Mouse (Mus musculus): Measurements from ENCODE around the gene Wdr45. TPM values are rescaled to one million over a fixed set of nuclear protein-coding genes. Genes with fewer than 3 reads are reported as not detected.
A peak's percentile ranks its signal among the peaks of the same experiment; 100 is the strongest.

Gene Wdr45
- polyA plus RNA-seq, 1 experiment from 2014 or later = 222 TPM

DNA sequence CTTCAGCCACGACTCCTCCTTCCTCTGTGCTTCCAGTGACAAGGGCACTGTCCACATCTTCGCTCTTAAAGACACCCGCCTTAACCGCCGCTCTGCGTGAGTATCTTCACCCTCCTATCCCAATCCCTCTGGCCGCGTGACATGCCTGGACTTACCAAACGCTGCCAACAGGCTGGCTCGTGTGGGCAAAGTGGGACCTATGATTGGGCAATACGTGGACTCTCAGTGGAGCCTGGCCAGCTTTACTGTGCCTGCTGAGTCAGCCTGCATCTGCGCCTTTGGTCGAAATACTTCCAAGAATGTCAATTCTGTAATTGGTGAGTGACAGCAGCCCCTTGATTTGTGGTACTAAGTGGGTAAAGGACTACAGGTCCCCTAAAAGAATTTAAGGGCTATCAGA is 13.0 kb downstream of the Wdr45 start:
- no peaks in the 10 kb centered on the region for H3K36me3 ChIP-seq (ENCODE audit: insufficient read depth, low read length)
- no peak overlapping the region for H3K4me3 ChIP-seq (ENCODE audit: low read depth, low read length)
- WGBS = 73% methylated on average over 12 of the region's 13 CpGs
- DNase-seq (ENCODE audit: low spot score) = no peak
- H3K27ac ChIP-seq (ENCODE audit: low read length) = no peak overlapping the region
- TF ChIP-seq CTCF (IDR thresholded peaks at IDR 0.05) (no peak), EP300 (IDR thresholded peaks at IDR 0.05) (no peak)
- no peak overlapping the region for H3K9ac ChIP-seq (replicated peaks; ENCODE audit: low read depth)
- ATAC-seq = no peak
- no peaks in the 10 kb centered on the region for H3K4me1 ChIP-seq (ENCODE audit: insufficient read depth, low read depth, low read length)
- H3K9me3 ChIP-seq (ENCODE audit: low read length) = no peaks in the 10 kb centered on the region
- H3K27me3 ChIP-seq (replicated peaks; ENCODE audit: insufficient read depth, low read length) = no peaks in the 10 kb centered on the region
- no peak overlapping the region for H3K4me2 ChIP-seq (replicated peaks; ENCODE audit: low read depth, low read length)

GRCm38 (mm10) chrX:7728215-7728921 is 14.2 kb downstream of the Wdr45 start, which contains the start of gene Praf2:
Gene Praf2 (plus strand): TSS chrX:7728439.
- H3K4me1 ChIP-seq (ENCODE audit: insufficient read depth, low read depth, low read length) = no peaks in the 10 kb centered on the region
- peak within 1 kb of the TSS; percentile 47; the same call in 1 of the 2 replicates for H3K27ac ChIP-seq (ENCODE audit: low read length)
- no peaks in the 10 kb centered on the region for H3K9me3 ChIP-seq (ENCODE audit: low read length)
- ATAC-seq = peak; percentile 80
- no peaks in the 10 kb centered on the region for H3K27me3 ChIP-seq (replicated peaks; ENCODE audit: insufficient read depth, low read length)
- peak within 1 kb of the TSS; percentile 28 for H3K4me3 ChIP-seq (ENCODE audit: low read depth, low read length)
- H3K9ac ChIP-seq (replicated peaks; ENCODE audit: low read depth) = no peak within 1 kb of the TSS
- H3K4me2 ChIP-seq (replicated peaks; ENCODE audit: low read depth, low read length) = peak within 1 kb of the TSS; percentile 48
- H3K36me3 ChIP-seq (ENCODE audit: insufficient read depth, low read length) = no peaks in the 10 kb centered on the region
- TF ChIP-seq CTCF (IDR thresholded peaks at IDR 0.05) = 0 out of 2 replicates have a peak, but pooled peaks have one; percentile 7
- no peak for TF ChIP-seq EP300 (IDR thresholded peaks at IDR 0.05)
- DNase-seq (ENCODE audit: low spot score) = peak; percentile 93
- 24% methylated on average over 42 of the region's 42 CpGs for WGBS

- ATAC-seq (no peak), DNase-seq (ENCODE audit: low spot score) (no peak)
- TF ChIP-seq CTCF (IDR thresholded peaks at IDR 0.05) (no peak), EP300 (IDR thresholded peaks at IDR 0.05) (no peak)
Observed at GRCm38 (mm10) chrX:7728922-7729265, 14.8 kb downstream of the Wdr45 start.

DNA sequence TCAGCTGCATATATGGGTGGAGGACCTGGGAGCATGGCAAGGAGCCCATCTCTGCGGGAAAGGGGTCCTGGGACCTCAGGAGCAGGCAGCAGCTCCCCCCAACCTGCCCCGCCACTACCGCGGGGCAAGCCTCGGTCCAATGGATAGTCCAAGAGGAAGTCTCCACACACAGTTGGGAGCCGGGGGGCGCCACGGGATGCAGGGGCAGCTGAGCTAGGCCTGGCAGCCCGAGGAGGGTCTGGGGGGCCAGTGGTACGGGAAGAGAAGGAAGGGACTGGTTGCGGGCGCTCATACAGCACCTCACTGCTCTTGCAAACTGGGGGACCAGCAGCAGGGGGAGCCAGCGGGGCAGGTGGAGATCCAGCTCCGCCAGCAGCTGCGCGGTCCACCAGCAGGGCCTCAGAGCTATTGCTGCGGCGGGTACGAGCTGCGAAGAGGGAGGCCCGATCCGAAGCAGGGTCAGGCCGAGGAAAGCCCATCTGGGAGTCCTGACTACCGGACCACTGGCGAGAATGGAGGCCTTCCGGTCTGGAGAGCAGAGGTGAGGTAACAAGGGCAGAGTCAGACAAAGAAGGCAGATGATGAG is 19.5 kb downstream of the Wdr45 start:
- Histone ChIP-seq H3K4me2 (replicated peaks; ENCODE audit: low read depth, low read length) (no peak overlapping the region), H3K36me3 (ENCODE audit: insufficient read depth, low read length) (no peaks in the 10 kb centered on the region), H3K4me1 (ENCODE audit: insufficient read depth, low read depth, low read length) (no peaks in the 10 kb centered on the region), H3K27me3 (replicated peaks; ENCODE audit: insufficient read depth, low read length) (no peaks in the 10 kb centered on the region), H3K9me3 (ENCODE audit: low read length) (no peaks in the 10 kb centered on the region), H3K4me3 (ENCODE audit: low read depth, low read length) (no peak overlapping the region), H3K27ac (ENCODE audit: low read length) (no peak overlapping the region), H3K9ac (replicated peaks; ENCODE audit: low read depth) (no peak overlapping the region)
- TF ChIP-seq EP300 (IDR thresholded peaks at IDR 0.05) (no peak), CTCF (IDR thresholded peaks at IDR 0.05) (peak; percentile 72)
- ATAC-seq (peak; percentile 59), DNase-seq (ENCODE audit: low spot score) (peak; percentile 64)
- 26% methylated on average over 17 of the region's 26 CpGs for WGBS

More at GRCm38 (mm10) chrX:7728922-7729265, 14.8 kb downstream of the Wdr45 start:
- no peak overlapping the region for H3K9ac ChIP-seq (replicated peaks; ENCODE audit: low read depth)
- no peaks in the 10 kb centered on the region for H3K27me3 ChIP-seq (replicated peaks; ENCODE audit: insufficient read depth, low read length)
- no peaks in the 10 kb centered on the region for H3K9me3 ChIP-seq (ENCODE audit: low read length)
- no peaks in the 10 kb centered on the region for H3K4me1 ChIP-seq (ENCODE audit: insufficient read depth, low read depth, low read length)
- no peaks in the 10 kb centered on the region for H3K36me3 ChIP-seq (ENCODE audit: insufficient read depth, low read length)
- 20% methylated on average over 4 of the region's 4 CpGs for WGBS
- H3K4me2 ChIP-seq (replicated peaks; ENCODE audit: low read depth, low read length) = peak overlapping the region; percentile 48
- no peak overlapping the region for H3K27ac ChIP-seq (ENCODE audit: low read length)
- H3K4me3 ChIP-seq (ENCODE audit: low read depth, low read length) = peak overlapping the region; percentile 28

GRCm38 (mm10) chrX:7739336-7740081 is 25.4 kb downstream of the Wdr45 start:
- H3K27me3 ChIP-seq (replicated peaks; ENCODE audit: insufficient read depth, low read length) = no peaks in the 10 kb centered on the region
- TF ChIP-seq CTCF (IDR thresholded peaks at IDR 0.05) (no peak), EP300 (IDR thresholded peaks at IDR 0.05) (no peak)
- no peaks in the 10 kb centered on the region for H3K4me1 ChIP-seq (ENCODE audit: insufficient read depth, low read depth, low read length)
- peak overlapping the region; percentile 33 for H3K4me2 ChIP-seq (replicated peaks; ENCODE audit: low read depth, low read length)
- H3K9ac ChIP-seq (replicated peaks; ENCODE audit: low read depth) = no peak overlapping the region
- ATAC-seq = peak; percentile 70
- peak; percentile 83 for DNase-seq (ENCODE audit: low spot score)
- 53% methylated on average over 13 of the region's 14 CpGs for WGBS
- H3K9me3 ChIP-seq (ENCODE audit: low read length) = no peaks in the 10 kb centered on the region
- no peaks in the 10 kb centered on the region for H3K36me3 ChIP-seq (ENCODE audit: insufficient read depth, low read length)
- peak overlapping the region; percentile 35; the same call in 1 of the 2 replicates for H3K4me3 ChIP-seq (ENCODE audit: low read depth, low read length)
- H3K27ac ChIP-seq (ENCODE audit: low read length) = peak overlapping the region; percentile 84
